Mouse (Mus musculus) spleen, postnatal 0 days (tissue): ENCODE results near the gene Epc2. TPM values are rescaled to one million over a fixed set of nuclear protein-coding genes. Genes with fewer than 3 reads are reported as not detected.

ENCODE experiments used
- polyA plus RNA-seq: library from polyadenylated mRNA; unstranded; fragments of >200 nt; fragmentation: Nextera tagmentation; extraction: Ambion mirVana; gene quantifications from 2 replicates; pipeline ENCODE4 v1.2.1, GENCODE M21; 2015

Epc2 gene
- 3.6 and 4.3 TPM in 2 replicates for polyA plus RNA-seq

GRCm38 (mm10) chr2:49450931-49451636 lies at the start of gene Epc2:
Gene Epc2, plus strand, starts transcription at chr2:49451486.

Other genes starting within 250 kb of the Epc2 start
- 0.14 and 0.21 TPM in 2 replicates for gene Kif5c, start 167.8 kb downstream of the Epc2 start, polyA plus RNA-seq